Mouse (Mus musculus): Measurements from ENCODE around the gene Sash1. TPM values are rescaled to one million over a fixed set of nuclear protein-coding genes. Genes with fewer than 3 reads are reported as not detected.

The Sash1 gene
- polyA plus RNA-seq, 1 experiment from 2014 or later = 5.5 TPM

- no peaks in the 10 kb centered on the region for H3K27me3 ChIP-seq
- H3K4me3 ChIP-seq = no peak overlapping the region
- no peaks in the 10 kb centered on the region for H3K9me3 ChIP-seq (replicated peaks)
- no peaks in the 10 kb centered on the region for H3K36me3 ChIP-seq
- 66% methylated on average over 10 of the region's 10 CpGs for WGBS
- no peak overlapping the region for H3K27ac ChIP-seq
- no peak overlapping the region for H3K4me2 ChIP-seq (replicated peaks)
- H3K9ac ChIP-seq = no peak overlapping the region
- no peak for ATAC-seq (ENCODE audit: low FRiP score)
- peaks cover 9% of the 10 kb centered on the region; the same call in 1 of the 2 replicates for H3K4me1 ChIP-seq
These were observed 59.6 kb downstream of the Sash1 start for GRCm38 (mm10) chr10:8826303-8826702.

- no peak for ATAC-seq (ENCODE audit: low FRiP score)
- Histone ChIP-seq H3K4me2 (replicated peaks) (no peak overlapping the region), H3K4me1 (peaks cover 9% of the 10 kb centered on the region; the same call in 1 of the 2 replicates), H3K4me3 (no peak overlapping the region), H3K27ac (no peak overlapping the region), H3K36me3 (no peaks in the 10 kb centered on the region), H3K9me3 (replicated peaks) (no peaks in the 10 kb centered on the region), H3K9ac (no peak overlapping the region), H3K27me3 (no peaks in the 10 kb centered on the region)
- 61% methylated on average over 9 of the region's 9 CpGs for WGBS
These were observed 60.0 kb downstream of the Sash1 start for GRCm38 (mm10) chr10:8825874-8826273.

- no peak for ATAC-seq (ENCODE audit: low FRiP score)
- Histone ChIP-seq H3K4me1 (peaks cover 4% of the 10 kb centered on the region; the same call in 1 of the 2 replicates), H3K9ac (no peak overlapping the region), H3K9me3 (replicated peaks) (no peaks in the 10 kb centered on the region), H3K27ac (no peak overlapping the region), H3K36me3 (no peaks in the 10 kb centered on the region), H3K4me3 (no peak overlapping the region), H3K4me2 (replicated peaks) (no peak overlapping the region), H3K27me3 (no peaks in the 10 kb centered on the region)
- 93% methylated on average over 5 of the region's 5 CpGs for WGBS
These were observed 67.8 kb downstream of the Sash1 start for GRCm38 (mm10) chr10:8818066-8818465.

- H3K9me3 ChIP-seq (replicated peaks) = no peaks in the 10 kb centered on the region
- WGBS = 70% methylated on average over 18 of the region's 18 CpGs
- H3K4me3 ChIP-seq = no peak overlapping the region
- no peak overlapping the region for H3K27ac ChIP-seq
- H3K9ac ChIP-seq = no peak overlapping the region
- H3K36me3 ChIP-seq = no peaks in the 10 kb centered on the region
- H3K4me1 ChIP-seq = peaks cover 4% of the 10 kb centered on the region; the same call in 1 of the 2 replicates
- H3K4me2 ChIP-seq (replicated peaks) = no peak overlapping the region
- ATAC-seq (ENCODE audit: low FRiP score) = no peak
- H3K27me3 ChIP-seq = no peaks in the 10 kb centered on the region
These were observed 71.8 kb downstream of the Sash1 start for GRCm38 (mm10) chr10:8813984-8814578.

GRCm38 (mm10) chr10:8813259-8813658, 72.6 kb downstream of the Sash1 start:
- 87% methylated on average over 14 of the region's 14 CpGs for WGBS
- H3K36me3 ChIP-seq = no peaks in the 10 kb centered on the region
- peaks cover 4% of the 10 kb centered on the region; the same call in 1 of the 2 replicates for H3K4me1 ChIP-seq
- H3K4me2 ChIP-seq (replicated peaks) = no peak overlapping the region
- ATAC-seq (ENCODE audit: low FRiP score) = no peak
- H3K4me3 ChIP-seq = no peak overlapping the region
- no peak overlapping the region for H3K27ac ChIP-seq
- H3K9ac ChIP-seq = no peak overlapping the region
- H3K9me3 ChIP-seq (replicated peaks) = no peaks in the 10 kb centered on the region
- H3K27me3 ChIP-seq = no peaks in the 10 kb centered on the region

- H3K27me3 ChIP-seq = no peaks in the 10 kb centered on the region
- no peaks in the 10 kb centered on the region for H3K9me3 ChIP-seq (replicated peaks)
- H3K27ac ChIP-seq = no peak overlapping the region
- H3K4me1 ChIP-seq = peaks cover 4% of the 10 kb centered on the region; the same call in 1 of the 2 replicates
- 72% methylated on average over 8 of the region's 8 CpGs for WGBS
- H3K36me3 ChIP-seq = no peaks in the 10 kb centered on the region
- no peak for ATAC-seq (ENCODE audit: low FRiP score)
- H3K4me2 ChIP-seq (replicated peaks) = no peak overlapping the region
- no peak overlapping the region for H3K4me3 ChIP-seq
- no peak overlapping the region for H3K9ac ChIP-seq
These were observed 73.1 kb downstream of the Sash1 start for GRCm38 (mm10) chr10:8812807-8813206.

- Histone ChIP-seq H3K9me3 (replicated peaks) (no peaks in the 10 kb centered on the region), H3K4me3 (no peak overlapping the region), H3K4me1 (peaks cover 4% of the 10 kb centered on the region; the same call in 1 of the 2 replicates), H3K27ac (no peak overlapping the region), H3K36me3 (no peaks in the 10 kb centered on the region), H3K4me2 (replicated peaks) (no peak overlapping the region), H3K27me3 (no peaks in the 10 kb centered on the region), H3K9ac (no peak overlapping the region)
- 89% methylated on average over 4 of the region's 4 CpGs for WGBS
- no peak for ATAC-seq (ENCODE audit: low FRiP score)
These were observed 74.4 kb downstream of the Sash1 start for GRCm38 (mm10) chr10:8811261-8812039.

GRCm38 (mm10) chr10:8810496-8810895, 75.4 kb downstream of the Sash1 start:
- 63% methylated on average over 7 of the region's 7 CpGs for WGBS
- no peak for ATAC-seq (ENCODE audit: low FRiP score)

GRCm38 (mm10) chr10:8808383-8808782, 77.5 kb downstream of the Sash1 start:
- ATAC-seq (ENCODE audit: low FRiP score) = no peak
- Histone ChIP-seq H3K9me3 (replicated peaks) (no peaks in the 10 kb centered on the region), H3K27ac (no peak overlapping the region), H3K9ac (no peak overlapping the region), H3K27me3 (no peaks in the 10 kb centered on the region), H3K36me3 (no peaks in the 10 kb centered on the region), H3K4me3 (no peak overlapping the region), H3K4me1 (peaks cover 13% of the 10 kb centered on the region), H3K4me2 (replicated peaks) (no peak overlapping the region)
- whole genome bisulfite sequencing = 90% methylated on average over 10 of the region's 10 CpGs

More at GRCm38 (mm10) chr10:8810496-8810895, 75.4 kb downstream of the Sash1 start:
- Histone ChIP-seq H3K4me3 (no peak overlapping the region), H3K9ac (no peak overlapping the region), H3K36me3 (no peaks in the 10 kb centered on the region), H3K9me3 (replicated peaks) (no peaks in the 10 kb centered on the region), H3K4me1 (peaks cover 4% of the 10 kb centered on the region; the same call in 1 of the 2 replicates), H3K27me3 (no peaks in the 10 kb centered on the region), H3K4me2 (replicated peaks) (no peak overlapping the region), H3K27ac (no peak overlapping the region)

- H3K4me1 ChIP-seq = peaks cover 13% of the 10 kb centered on the region
- ATAC-seq (ENCODE audit: low FRiP score) = no peak
- no peak overlapping the region for H3K4me3 ChIP-seq
- H3K9ac ChIP-seq = no peak overlapping the region
- H3K27me3 ChIP-seq = no peaks in the 10 kb centered on the region
- 96% methylated on average over 9 of the region's 9 CpGs for WGBS
- no peak overlapping the region for H3K4me2 ChIP-seq (replicated peaks)
- H3K9me3 ChIP-seq (replicated peaks) = no peaks in the 10 kb centered on the region
- no peak overlapping the region for H3K27ac ChIP-seq
- no peaks in the 10 kb centered on the region for H3K36me3 ChIP-seq
These were observed 78.3 kb downstream of the Sash1 start for GRCm38 (mm10) chr10:8807581-8807980.

GRCm38 (mm10) chr10:8805402-8805801, 80.5 kb downstream of the Sash1 start:
- Histone ChIP-seq H3K9ac (no peak overlapping the region), H3K4me3 (no peak overlapping the region), H3K9me3 (replicated peaks) (no peaks in the 10 kb centered on the region), H3K27me3 (no peaks in the 10 kb centered on the region), H3K4me1 (peaks cover 29% of the 10 kb centered on the region), H3K36me3 (no peaks in the 10 kb centered on the region), H3K4me2 (replicated peaks) (no peak overlapping the region), H3K27ac (no peak overlapping the region)
- 93% methylated on average over 3 of the region's 3 CpGs for WGBS
- no peak for ATAC-seq (ENCODE audit: low FRiP score)

GRCm38 (mm10) chr10:8804292-8804691, 81.6 kb downstream of the Sash1 start:
- Histone ChIP-seq H3K36me3 (peaks cover 1% of the 10 kb centered on the region), H3K27me3 (no peaks in the 10 kb centered on the region), H3K4me1 (peaks cover 29% of the 10 kb centered on the region), H3K27ac (0 out of 2 replicates have a peak overlapping the region, but pooled peaks have one; percentile 17), H3K4me3 (no peak overlapping the region), H3K9ac (no peak overlapping the region), H3K4me2 (replicated peaks) (no peak overlapping the region), H3K9me3 (replicated peaks) (no peaks in the 10 kb centered on the region)
- 24% methylated on average over 8 of the region's 8 CpGs for WGBS
- peak; percentile 64 for ATAC-seq (ENCODE audit: low FRiP score)
